Mouse (Mus musculus) MEL (cell line): ENCODE measurements at regions not wholly inside any gene's neighbourhood (a gene's known extent, or its start where the extent isn't known, plus 50 kb on each side); places are given as distances from the start of the nearest gene placed in this dataset.

Experiments used
- DNase-seq: peaks from one replicate; pipeline ENCODE4 v3.0.0; 2011; ENCODE audit warnings: low read depth, low spot score
- H3K27ac ChIP-seq: 2 replicates; pipeline ENCODE4 v1.5.1; 2012; ENCODE audit warnings: low read depth, mild to moderate bottlenecking, control low read depth, low read length, moderate library complexity; ENCODE audit not compliant: control insufficient read depth
- H3K27me3 ChIP-seq, 2 experiments: fragments of 150-350 bp in 1 of 2; sonication (generic) in 1 of 2; 2 replicates each; pipeline ENCODE4 v1.6.1; 2012; ENCODE audit warnings: low read length in 2 of 2, mild to moderate bottlenecking in 2 of 2, improper control_type of control experiment in 1 of 2, moderate library complexity in 1 of 2; ENCODE audit not compliant: insufficient read depth in 2 of 2, control insufficient read depth in 1 of 2
- H3K36me3 ChIP-seq, 2 experiments: 2 replicates each; pipeline ENCODE4 v1.6.1; 2012 to 2014; ENCODE audit warnings: low read length in 2 of 2, improper control_type of control experiment in 1 of 2, inconsistent platforms in 1 of 2, mild to moderate bottlenecking in 1 of 2; ENCODE audit not compliant: insufficient read depth in 2 of 2, control insufficient read depth in 1 of 2
- H3K4me1 ChIP-seq, 2 experiments: fragments of 150-350 bp in 1 of 2; sonication (generic) in 1 of 2; 2 replicates each; pipeline ENCODE4 v1.6.1; 2012; ENCODE audit warnings: low read length in 2 of 2, improper control_type of control experiment in 1 of 2, mild to moderate bottlenecking in 1 of 2; ENCODE audit not compliant: insufficient read depth in 2 of 2, control insufficient read depth in 1 of 2
- H3K4me3 ChIP-seq, 2 experiments: fragments of 150-350 bp in 1 of 2; sonication (generic) in 1 of 2; 2 replicates each; pipeline ENCODE4 v1.5.1; 2012; ENCODE audit warnings: low read depth in 2 of 2, low read length in 2 of 2, mild to moderate bottlenecking in 2 of 2, moderate library complexity in 2 of 2, control low read depth in 1 of 2, improper control_type of control experiment in 1 of 2; ENCODE audit not compliant: control insufficient read depth in 1 of 2, insufficient read depth in 1 of 2
- H3K79me2 ChIP-seq: 2 replicates; pipeline ENCODE4 v1.6.1; 2012; ENCODE audit warnings: mild to moderate bottlenecking, low read length, moderate library complexity; ENCODE audit not compliant: control insufficient read depth, poor library complexity, insufficient read depth
- H3K9ac ChIP-seq: 2 replicates; pipeline ENCODE4 v1.6.1; 2012; ENCODE audit warnings: low read depth, mild to moderate bottlenecking, control low read depth, low read length, moderate library complexity; ENCODE audit not compliant: control insufficient read depth, poor library complexity, severe bottlenecking
- H3K9me3 ChIP-seq: fragments of 150-350 bp; sonication (generic); replicated peaks from 2 replicates; pipeline ENCODE4 v1.6.1; 2012; ENCODE audit warnings: mild to moderate bottlenecking, low read length, improper control_type of control experiment, moderate library complexity; ENCODE audit not compliant: insufficient read depth
- CHD1 ChIP-seq: IDR thresholded peaks from 2 replicates; pipeline ENCODE4 v1.6.1; 2012; ENCODE audit warnings: low read depth, mild to moderate bottlenecking, inconsistent platforms, low read length, improper control_type of control experiment
- CHD2 ChIP-seq: IDR thresholded peaks from 2 replicates; pipeline ENCODE4 v1.6.1; 2011; ENCODE audit warnings: low read length, improper control_type of control experiment
- EP300 ChIP-seq, 2 experiments: IDR thresholded peaks; 2 replicates each; pipeline ENCODE4 v1.6.1; 2011; ENCODE audit warnings: improper control_type of control experiment in 2 of 2, low read length in 2 of 2, low read depth in 1 of 2, mild to moderate bottlenecking in 1 of 2
- GATA1 ChIP-seq: IDR thresholded peaks from 2 replicates; pipeline ENCODE4 v1.6.1; 2011; ENCODE audit warnings: low read depth, low read length, improper control_type of control experiment
- HCFC1 ChIP-seq: IDR thresholded peaks from 2 replicates; pipeline ENCODE4 v1.6.1; 2012; ENCODE audit warnings: low read depth, mild to moderate bottlenecking, inconsistent platforms, low read length, improper control_type of control experiment, moderate library complexity
- MAX ChIP-seq: IDR thresholded peaks from 2 replicates; pipeline ENCODE4 v1.6.1; 2011; ENCODE audit warnings: low read length, improper control_type of control experiment
- NELFE ChIP-seq: IDR thresholded peaks from 2 replicates; pipeline ENCODE4 v1.6.1; 2011; ENCODE audit warnings: low read depth, low read length, improper control_type of control experiment
- NRF1 ChIP-seq: IDR thresholded peaks from 2 replicates; pipeline ENCODE4 v1.6.1; 2014; ENCODE audit warnings: low read depth, mild to moderate bottlenecking, inconsistent platforms, low read length, improper control_type of control experiment, moderate library complexity; ENCODE audit not compliant: poor library complexity, insufficient read depth, severe bottlenecking
- POLR2A ChIP-seq, 2 experiments: IDR thresholded peaks; 2 replicates each; pipeline ENCODE4 v1.6.1; 2011 to 2012; ENCODE audit warnings: low read length in 2 of 2, mild to moderate bottlenecking in 2 of 2, control low read depth in 1 of 2, improper control_type of control experiment in 1 of 2, low read depth in 1 of 2, moderate library complexity in 1 of 2; ENCODE audit not compliant: control insufficient read depth in 1 of 2, insufficient read depth in 1 of 2, poor library complexity in 1 of 2
- RCOR1 ChIP-seq: IDR thresholded peaks from 2 replicates; pipeline ENCODE4 v1.6.1; 2012; ENCODE audit warnings: low read depth, mild to moderate bottlenecking, inconsistent platforms, low read length, improper control_type of control experiment
- TAL1 ChIP-seq: IDR thresholded peaks from 2 replicates; pipeline ENCODE4 v1.6.1; 2012; ENCODE audit warnings: mild to moderate bottlenecking, inconsistent platforms, low read length, moderate library complexity, mixed read lengths
- ZKSCAN1 ChIP-seq: IDR thresholded peaks from 2 replicates; pipeline ENCODE4 v1.6.1; 2012; ENCODE audit warnings: low read depth, mild to moderate bottlenecking, inconsistent platforms, low read length, improper control_type of control experiment, moderate library complexity
- ZMIZ1 ChIP-seq: IDR thresholded peaks from 2 replicates; pipeline ENCODE4 v1.6.1; 2012; ENCODE audit warnings: low read depth, mild to moderate bottlenecking, inconsistent platforms, low read length, improper control_type of control experiment, moderate library complexity
- ZNF384 ChIP-seq: IDR thresholded peaks from 2 replicates; pipeline ENCODE4 v1.6.1; 2012; ENCODE audit warnings: low read depth, mild to moderate bottlenecking, inconsistent platforms, low read length, improper control_type of control experiment

- Histone ChIP-seq H3K27ac (no peak overlapping the region), H3K36me3 (peaks cover 0 to 2% of the 10 kb centered on the region in 2 experiments; a peak in 2 of 4 replicates), H3K79me2 (no peaks in the 10 kb centered on the region), H3K9me3 (no peaks in the 10 kb centered on the region), H3K4me3 (no peak overlapping the region), H3K9ac (no peak overlapping the region), H3K27me3 (no peaks in the 10 kb centered on the region), H3K4me1 (peaks cover 1 to 11% of the 10 kb centered on the region in 2 experiments)
- TF ChIP-seq TAL1, result peak; percentile 32
- peak; percentile 15 to 48; a peak in 2 of 4 replicates for TF ChIP-seq EP300 (IDR thresholded peaks at IDR 0.05; ENCODE audit: low read depth in 1 of 2, low read length in 2 of 2)
- TF ChIP-seq HCFC1, result no peak
- peak; percentile 49; the same call in 1 of the 2 replicates for TF ChIP-seq GATA1
- peak; percentile 59 for DNase-seq
Observed at GRCm38 (mm10) chr5:3216053-3216452, 125.2 kb upstream of the Cdk6 start.

- TF ChIP-seq HCFC1 (no peak), NRF1 (no peak), MAX (no peak), NELFE (no peak), POLR2A (IDR thresholded peaks at IDR 0.05; ENCODE audit: control insufficient read depth in 1 of 2, insufficient read depth in 1 of 2, low read depth in 1 of 2, low read length in 2 of 2, poor library complexity in 1 of 2) (no peak), ZNF384 (no peak), RCOR1 (no peak), EP300 (IDR thresholded peaks at IDR 0.05; ENCODE audit: low read depth in 1 of 2, low read length in 2 of 2) (no peak), ZMIZ1 (no peak), CHD1 (no peak), ZKSCAN1 (no peak)
Observed at GRCm38 (mm10) chr5:3219230-3219629, 122.1 kb upstream of the Cdk6 start.

GRCm38 (mm10) chr5:3219770-3220169 lies 121.5 kb upstream of the Cdk6 start:
- Histone ChIP-seq H3K27ac (no peak overlapping the region), H3K9me3 (no peaks in the 10 kb centered on the region), H3K36me3 (no peaks in the 10 kb centered on the region; a peak in 1 of 4 replicates), H3K79me2 (no peaks in the 10 kb centered on the region), H3K4me1 (peaks cover 0 to 11% of the 10 kb centered on the region in 2 experiments; a peak in 3 of 4 replicates), H3K27me3 (no peaks in the 10 kb centered on the region), H3K4me3 (no peak overlapping the region), H3K9ac (no peak overlapping the region)
- TF ChIP-seq GATA1, result 0 out of 2 replicates have a peak, but pooled peaks have one; percentile 9
- no peak for TF ChIP-seq CHD2
- no peak for DNase-seq

More at GRCm38 (mm10) chr5:3219230-3219629, 122.1 kb upstream of the Cdk6 start:
- peaks cover 0 to 11% of the 10 kb centered on the region in 2 experiments; a peak in 3 of 4 replicates for H3K4me1 ChIP-seq
- no peaks in the 10 kb centered on the region for H3K79me2 ChIP-seq
- H3K9ac ChIP-seq, result no peak overlapping the region
- H3K36me3 ChIP-seq, result no peaks in the 10 kb centered on the region; a peak in 1 of 4 replicates
- H3K27ac ChIP-seq, result no peak overlapping the region
- no peaks in the 10 kb centered on the region for H3K9me3 ChIP-seq
- no peaks in the 10 kb centered on the region for H3K27me3 ChIP-seq
- DNase-seq, result no peak
- H3K4me3 ChIP-seq, result no peak overlapping the region
